Mouse (Mus musculus) cerebellum, adult 2 months (tissue): ENCODE results near the gene Pink1. TPM values are rescaled to one million over a fixed set of nuclear protein-coding genes. Genes with fewer than 3 reads are reported as not detected.
A peak's percentile ranks its signal among the peaks of the same experiment; 100 is the strongest.

Experiments
- DNase-seq, 2 experiments: peaks; one replicate each; pipeline ENCODE4 v3.0.0; 2021
- H3K27ac ChIP-seq: fragments of 200-500 bp; 2 replicates; pipeline ENCODE4 v1.5.1; 2012; ENCODE audit warnings: low read length, control low read depth, inconsistent platforms; ENCODE audit not compliant: insufficient read depth
- H3K27me3 ChIP-seq: fragments of 200-500 bp; 2 replicates; pipeline ENCODE4 v1.6.1; 2012; ENCODE audit warnings: inconsistent platforms, mild to moderate bottlenecking, low read length, moderate library complexity; ENCODE audit not compliant: control insufficient read depth, insufficient read depth
- H3K4me1 ChIP-seq: fragments of 200-500 bp; 2 replicates; pipeline ENCODE4 v1.6.1; 2011; ENCODE audit warnings: low read length; ENCODE audit not compliant: control insufficient read depth, insufficient read depth
- H3K4me3 ChIP-seq: fragments of 200-500 bp; replicated peaks from 2 replicates; pipeline ENCODE3; 2011; ENCODE audit warnings: mild to moderate bottlenecking, low read depth, low read length, control low read depth; ENCODE audit not compliant: insufficient read depth
- CTCF ChIP-seq: fragments of 200-500 bp; IDR thresholded peaks from 2 replicates; pipeline ENCODE4 v1.5.1; 2011; ENCODE audit warnings: low read depth, mild to moderate bottlenecking, control low read depth, low read length, moderate library complexity, borderline replicate concordance; ENCODE audit not compliant: insufficient read depth
- POLR2A ChIP-seq: fragments of 200-500 bp; IDR thresholded peaks from 2 replicates; pipeline ENCODE4 v1.6.1; 2011; ENCODE audit warnings: low read length, control low read depth, borderline replicate concordance; ENCODE audit not compliant: insufficient read depth
- WGBS: fragments of 180-500 bp; shearing (Covaris S2); methylation state at CpG from one replicate; pipeline ENCODE4 v1.1.7; 2018; 5-methylcytosine and 5-hydroxymethylcytosine counted together
- polyA plus RNA-seq: library from polyadenylated mRNA; depleted of rRNA; stranded (reverse); fragments of >200 nt; gene quantifications from 2 replicates; pipeline ENCODE4 v1.2.3, GENCODE M21; 2012

Gene Pink1
- polyA plus RNA-seq, 1 experiment, result 437 TPM

DNA sequence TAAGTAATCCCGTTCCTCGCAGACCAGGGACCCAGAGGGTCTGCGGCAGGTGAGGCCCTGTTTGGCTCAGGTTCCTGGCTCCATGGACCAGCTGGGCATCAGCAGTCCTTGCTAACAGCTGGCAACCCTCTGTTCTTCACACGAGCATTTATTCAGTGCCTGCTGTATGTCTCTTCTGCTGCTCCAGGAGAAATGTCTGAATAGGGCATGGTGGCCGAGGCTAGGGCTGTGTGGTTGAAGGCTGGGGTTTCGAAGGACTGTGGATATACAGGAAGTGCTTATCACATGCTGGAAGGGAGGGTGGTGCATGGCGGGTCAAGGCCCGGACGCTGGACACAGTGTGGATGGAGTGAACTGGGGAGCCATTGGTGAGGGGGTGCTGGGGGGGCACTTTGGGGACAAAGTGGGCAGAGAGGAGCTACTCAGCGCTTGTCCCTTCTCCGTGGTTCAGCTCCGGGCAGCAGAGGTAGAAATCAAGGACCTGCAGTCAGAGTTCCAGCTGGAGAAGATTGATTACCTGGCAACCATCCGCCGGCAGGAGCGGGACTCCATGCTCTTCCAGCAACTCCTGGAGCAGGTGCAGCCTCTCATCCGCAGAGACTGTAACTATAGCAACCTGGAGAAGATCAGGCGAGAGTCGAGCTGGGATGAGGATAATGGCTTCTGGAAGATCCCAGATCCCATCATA is 32.7 kb downstream of the Pink1 start:
- DNase-seq, result no peak
- Histone ChIP-seq H3K27ac (no peak overlapping the region), H3K4me1 (no peaks in the 10 kb centered on the region), H3K4me3 (no peak overlapping the region), H3K27me3 (no peaks in the 10 kb centered on the region)
- TF ChIP-seq CTCF (no peak), POLR2A (no peak)
- 41% methylated on average over 18 of the region's 18 CpGs for WGBS

- no peak overlapping the region for H3K27ac ChIP-seq
These were observed 34.1 kb downstream of the Pink1 start for GRCm38 (mm10) chr4:138292028-138292427.

GRCm38 (mm10) chr4:138288691-138289090 is 37.4 kb downstream of the Pink1 start:
- TF ChIP-seq POLR2A, result no peak
- no peak for TF ChIP-seq CTCF
- Histone ChIP-seq H3K27me3 (no peaks in the 10 kb centered on the region), H3K4me1 (no peaks in the 10 kb centered on the region), H3K27ac (no peak overlapping the region), H3K4me3 (no peak overlapping the region)
- WGBS, result 87% methylated on average over 7 of the region's 7 CpGs
- no peak for DNase-seq

More at GRCm38 (mm10) chr4:138292028-138292427, 34.1 kb downstream of the Pink1 start:
- no peak for DNase-seq
- no peak overlapping the region for H3K4me3 ChIP-seq
- H3K27me3 ChIP-seq, result no peaks in the 10 kb centered on the region
- no peaks in the 10 kb centered on the region for H3K4me1 ChIP-seq
- TF ChIP-seq POLR2A (no peak), CTCF (no peak)
- 76% methylated on average over 13 of the region's 13 CpGs for WGBS

GRCm38 (mm10) chr4:138286411-138286810 is 39.7 kb downstream of the Pink1 start:
- no peaks in the 10 kb centered on the region for H3K27me3 ChIP-seq
- TF ChIP-seq POLR2A (no peak), CTCF (no peak)
- H3K27ac ChIP-seq, result no peak overlapping the region
- no peaks in the 10 kb centered on the region for H3K4me1 ChIP-seq
- H3K4me3 ChIP-seq, result no peak overlapping the region
- DNase-seq, result no peak
- WGBS, result 89% methylated on average over 12 of the region's 12 CpGs

DNA sequence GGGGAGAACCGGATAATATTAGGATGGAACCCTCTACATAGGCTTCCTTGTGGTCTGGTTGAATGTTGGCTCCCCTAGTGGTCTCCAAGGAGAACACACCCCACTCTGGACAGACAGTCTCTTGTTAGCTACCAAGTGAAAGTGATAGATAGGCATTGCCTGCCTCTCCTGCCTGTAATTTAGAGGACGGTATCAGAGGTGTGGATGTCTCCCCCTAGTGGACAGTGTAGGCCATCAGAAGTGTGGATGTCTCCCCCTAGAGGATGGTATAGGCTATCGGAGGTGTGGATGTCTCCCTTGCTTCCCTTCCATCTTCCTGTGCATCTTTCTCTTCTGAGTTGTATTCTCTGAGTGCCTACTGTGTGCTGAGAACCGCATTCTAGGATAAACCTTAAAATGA is 43.3 kb downstream of the Pink1 start:
- peak; percentile 49 to 51 for DNase-seq
- Histone ChIP-seq H3K27me3 (no peaks in the 10 kb centered on the region), H3K4me3 (no peak overlapping the region), H3K4me1 (no peaks in the 10 kb centered on the region), H3K27ac (no peak overlapping the region)
- WGBS, result 11% methylated on average over 4 of the region's 4 CpGs
- peak; percentile 98 for TF ChIP-seq CTCF
- TF ChIP-seq POLR2A, result no peak

DNA sequence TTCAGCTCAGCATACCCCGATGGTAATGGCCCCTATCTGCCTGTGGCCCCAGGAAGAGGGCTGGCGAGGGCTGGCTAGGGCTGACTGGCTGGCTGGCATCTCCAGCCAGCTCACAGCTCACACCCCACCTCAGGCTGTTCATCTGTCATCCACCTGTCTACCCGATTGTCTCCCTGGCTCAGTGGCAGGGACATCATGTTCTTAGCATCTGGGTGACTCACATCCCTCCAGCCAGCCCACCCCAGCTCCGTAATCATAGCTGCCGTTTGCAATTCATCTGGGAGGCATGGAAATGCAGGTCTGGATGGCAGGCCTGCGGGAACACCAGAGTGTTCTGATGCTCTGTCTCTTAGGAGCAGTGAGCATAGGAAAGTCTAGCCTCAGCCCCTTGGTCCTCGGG is 47.8 kb downstream of the Pink1 start:
- no peak for DNase-seq
- WGBS, result 66% methylated on average over 7 of the region's 7 CpGs
- H3K4me3 ChIP-seq, result no peak overlapping the region
- no peaks in the 10 kb centered on the region for H3K27me3 ChIP-seq
- no peaks in the 10 kb centered on the region for H3K4me1 ChIP-seq
- no peak overlapping the region for H3K27ac ChIP-seq
- no peak for TF ChIP-seq CTCF
- TF ChIP-seq POLR2A, result no peak

- no peaks in the 10 kb centered on the region for H3K27me3 ChIP-seq
- H3K4me3 ChIP-seq, result no peak overlapping the region
- H3K27ac ChIP-seq, result no peak overlapping the region
- 39% methylated on average over 14 of the region's 14 CpGs for WGBS
- no peak for DNase-seq
- no peaks in the 10 kb centered on the region for H3K4me1 ChIP-seq
- TF ChIP-seq POLR2A (no peak), CTCF (no peak)
These were observed 53.8 kb downstream of the Pink1 start for GRCm38 (mm10) chr4:138272011-138272997.
